Mouse (Mus musculus): ENCODE data around the gene Exoc6b. TPM values are rescaled to one million over a fixed set of nuclear protein-coding genes. Genes with fewer than 3 reads are reported as not detected.

Exoc6b gene
- polyA plus RNA-seq, 1 experiment = 38.3 TPM

DNA sequence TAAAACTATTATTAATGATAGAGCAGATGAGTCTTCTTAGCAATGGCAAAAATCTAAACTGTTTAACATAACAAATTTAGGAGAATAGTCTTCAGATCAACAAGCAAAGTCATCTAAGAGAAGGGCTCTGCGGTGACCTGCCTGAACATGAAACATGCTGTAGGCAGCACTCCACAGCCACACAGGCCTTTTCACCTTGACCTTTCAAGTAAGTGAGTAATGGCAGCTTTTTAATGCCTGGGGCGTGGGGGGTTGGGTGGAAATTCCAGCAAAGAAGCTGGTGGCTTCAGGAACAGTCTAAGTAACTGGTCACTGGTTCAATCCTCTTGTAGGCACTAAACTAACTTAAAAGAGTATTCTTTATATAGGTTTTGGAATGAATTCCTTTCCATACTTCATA is 58.9 kb downstream of the Exoc6b start:
- Histone ChIP-seq H3K4me3 (ENCODE audit: insufficient read depth, low read length) (no peak overlapping the region), H3K4me1 (ENCODE audit: control insufficient read depth, insufficient read depth, low read length) (no peaks in the 10 kb centered on the region), H3K27ac (ENCODE audit: insufficient read depth, low read length) (no peak overlapping the region)
- TF ChIP-seq CTCF (IDR thresholded peaks at IDR 0.05; ENCODE audit: extremely low read depth, insufficient read depth, low read length) (no peak), POLR2A (IDR thresholded peaks at IDR 0.05; ENCODE audit: extremely low read depth, insufficient read depth, low read length) (no peak)

DNA sequence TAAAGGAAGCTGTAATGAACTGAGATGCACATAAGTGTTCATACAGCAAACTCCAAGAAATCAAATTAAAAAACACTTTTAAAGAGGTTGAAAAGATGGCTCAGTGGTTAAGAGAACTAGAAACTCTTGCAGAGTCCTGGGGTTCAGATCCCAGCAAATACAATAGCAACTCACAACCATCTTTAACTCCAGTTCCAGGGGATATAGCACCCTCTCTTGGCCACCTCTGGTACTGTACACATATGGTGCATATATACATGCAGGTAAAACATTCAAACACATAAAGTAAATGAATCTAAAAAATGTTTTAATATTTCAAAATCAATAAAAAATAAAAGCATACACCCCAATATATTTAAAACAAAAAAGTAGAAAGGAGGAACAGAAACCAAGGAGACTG is 73.9 kb downstream of the Exoc6b start:
- TF ChIP-seq CTCF (IDR thresholded peaks at IDR 0.05; ENCODE audit: extremely low read depth, insufficient read depth, low read length) (no peak), POLR2A (IDR thresholded peaks at IDR 0.05; ENCODE audit: extremely low read depth, insufficient read depth, low read length) (no peak)
- Histone ChIP-seq H3K4me1 (ENCODE audit: control insufficient read depth, insufficient read depth, low read length) (no peaks in the 10 kb centered on the region), H3K27ac (ENCODE audit: insufficient read depth, low read length) (no peak overlapping the region), H3K4me3 (ENCODE audit: insufficient read depth, low read length) (no peak overlapping the region)

- H3K4me1 ChIP-seq (ENCODE audit: control insufficient read depth, insufficient read depth, low read length) = no peaks in the 10 kb centered on the region
- H3K27ac ChIP-seq (ENCODE audit: insufficient read depth, low read length) = no peak overlapping the region
- no peak overlapping the region for H3K4me3 ChIP-seq (ENCODE audit: insufficient read depth, low read length)
- TF ChIP-seq CTCF (IDR thresholded peaks at IDR 0.05; ENCODE audit: extremely low read depth, insufficient read depth, low read length) (no peak), POLR2A (IDR thresholded peaks at IDR 0.05; ENCODE audit: extremely low read depth, insufficient read depth, low read length) (no peak)
Measured at GRCm38 (mm10) chr6:84976563-84976971, 92.7 kb downstream of the Exoc6b start.

GRCm38 (mm10) chr6:84968531-84968930 is 100.8 kb downstream of the Exoc6b start:
- no peak overlapping the region for H3K4me3 ChIP-seq (ENCODE audit: insufficient read depth, low read length)
- no peaks in the 10 kb centered on the region for H3K4me1 ChIP-seq (ENCODE audit: control insufficient read depth, insufficient read depth, low read length)
- TF ChIP-seq CTCF (IDR thresholded peaks at IDR 0.05; ENCODE audit: extremely low read depth, insufficient read depth, low read length) = no peak
- TF ChIP-seq POLR2A (IDR thresholded peaks at IDR 0.05; ENCODE audit: extremely low read depth, insufficient read depth, low read length) = no peak
- H3K27ac ChIP-seq (ENCODE audit: insufficient read depth, low read length) = no peak overlapping the region

DNA sequence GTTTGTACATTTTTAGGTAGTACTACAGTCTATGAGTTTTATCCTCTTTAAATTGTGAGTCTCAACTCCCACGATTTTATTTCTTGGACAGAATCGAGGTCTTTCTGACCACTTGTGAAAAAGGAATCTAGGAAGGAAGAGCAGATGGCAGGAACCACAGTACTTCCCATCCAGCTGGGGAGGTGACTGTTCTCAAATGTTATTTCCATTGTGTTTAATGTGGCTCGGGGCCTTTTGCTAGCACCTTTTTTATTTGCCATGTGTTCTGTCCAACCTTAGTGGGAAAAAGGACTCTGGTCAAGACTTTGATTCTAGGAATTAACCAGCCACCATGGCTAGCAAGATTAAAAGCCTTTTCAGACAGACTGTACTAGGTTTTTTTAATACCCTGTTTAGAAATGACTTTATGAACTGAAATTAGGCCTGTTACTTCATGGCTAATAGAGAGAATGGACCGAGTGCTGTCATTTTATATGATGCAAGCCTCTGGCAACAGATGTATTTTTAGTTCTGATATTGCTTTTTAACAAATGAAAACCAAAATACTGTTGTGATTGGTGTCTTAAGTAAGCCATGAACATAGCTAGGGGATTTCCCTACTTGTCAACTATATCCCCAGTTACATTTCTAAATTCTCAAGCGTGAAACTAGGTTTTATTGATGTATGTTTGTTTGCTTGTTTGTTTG is 104.4 kb downstream of the Exoc6b start:
- no peak for TF ChIP-seq POLR2A (IDR thresholded peaks at IDR 0.05; ENCODE audit: extremely low read depth, insufficient read depth, low read length)
- TF ChIP-seq CTCF (IDR thresholded peaks at IDR 0.05; ENCODE audit: extremely low read depth, insufficient read depth, low read length) = no peak
- H3K4me1 ChIP-seq (ENCODE audit: control insufficient read depth, insufficient read depth, low read length) = no peaks in the 10 kb centered on the region; the same call in 1 of the 2 replicates
- no peak overlapping the region for H3K27ac ChIP-seq (ENCODE audit: insufficient read depth, low read length)
- no peak overlapping the region for H3K4me3 ChIP-seq (ENCODE audit: insufficient read depth, low read length)

GRCm38 (mm10) chr6:84963044-84963443 is 106.3 kb downstream of the Exoc6b start:
- Histone ChIP-seq H3K27ac (ENCODE audit: insufficient read depth, low read length) (no peak overlapping the region), H3K4me1 (ENCODE audit: control insufficient read depth, insufficient read depth, low read length) (no peaks in the 10 kb centered on the region; the same call in 1 of the 2 replicates), H3K4me3 (ENCODE audit: insufficient read depth, low read length) (no peak overlapping the region)
- TF ChIP-seq POLR2A (IDR thresholded peaks at IDR 0.05; ENCODE audit: extremely low read depth, insufficient read depth, low read length) (no peak), CTCF (IDR thresholded peaks at IDR 0.05; ENCODE audit: extremely low read depth, insufficient read depth, low read length) (no peak)

GRCm38 (mm10) chr6:84961763-84962162 is 107.5 kb downstream of the Exoc6b start:
- no peak for TF ChIP-seq POLR2A (IDR thresholded peaks at IDR 0.05; ENCODE audit: extremely low read depth, insufficient read depth, low read length)
- no peak for TF ChIP-seq CTCF (IDR thresholded peaks at IDR 0.05; ENCODE audit: extremely low read depth, insufficient read depth, low read length)
- Histone ChIP-seq H3K4me3 (ENCODE audit: insufficient read depth, low read length) (no peak overlapping the region), H3K4me1 (ENCODE audit: control insufficient read depth, insufficient read depth, low read length) (no peaks in the 10 kb centered on the region; the same call in 1 of the 2 replicates), H3K27ac (ENCODE audit: insufficient read depth, low read length) (no peak overlapping the region)

- H3K27ac ChIP-seq (ENCODE audit: insufficient read depth, low read length) = no peak overlapping the region
- H3K4me1 ChIP-seq (ENCODE audit: control insufficient read depth, insufficient read depth, low read length) = no peaks in the 10 kb centered on the region; the same call in 1 of the 2 replicates
- no peak for TF ChIP-seq CTCF (IDR thresholded peaks at IDR 0.05; ENCODE audit: extremely low read depth, insufficient read depth, low read length)
- no peak for TF ChIP-seq POLR2A (IDR thresholded peaks at IDR 0.05; ENCODE audit: extremely low read depth, insufficient read depth, low read length)
- H3K4me3 ChIP-seq (ENCODE audit: insufficient read depth, low read length) = no peak overlapping the region
Measured at GRCm38 (mm10) chr6:84959520-84959919, 109.8 kb downstream of the Exoc6b start.

GRCm38 (mm10) chr6:84951621-84952020 is 117.7 kb downstream of the Exoc6b start:
- H3K4me3 ChIP-seq (ENCODE audit: insufficient read depth, low read length) = no peak overlapping the region
- TF ChIP-seq POLR2A (IDR thresholded peaks at IDR 0.05; ENCODE audit: extremely low read depth, insufficient read depth, low read length) (no peak), CTCF (IDR thresholded peaks at IDR 0.05; ENCODE audit: extremely low read depth, insufficient read depth, low read length) (no peak)
- no peaks in the 10 kb centered on the region for H3K4me1 ChIP-seq (ENCODE audit: control insufficient read depth, insufficient read depth, low read length)
- H3K27ac ChIP-seq (ENCODE audit: insufficient read depth, low read length) = no peak overlapping the region

- TF ChIP-seq POLR2A (IDR thresholded peaks at IDR 0.05; ENCODE audit: extremely low read depth, insufficient read depth, low read length) = no peak
- TF ChIP-seq CTCF (IDR thresholded peaks at IDR 0.05; ENCODE audit: extremely low read depth, insufficient read depth, low read length) = no peak
- no peaks in the 10 kb centered on the region for H3K4me1 ChIP-seq (ENCODE audit: control insufficient read depth, insufficient read depth, low read length)
- no peak overlapping the region for H3K27ac ChIP-seq (ENCODE audit: insufficient read depth, low read length)
- no peak overlapping the region for H3K4me3 ChIP-seq (ENCODE audit: insufficient read depth, low read length)
Measured at GRCm38 (mm10) chr6:84946569-84946968, 122.7 kb downstream of the Exoc6b start.

Data from cortical plate, adult 2 months (tissue).